Mouse (Mus musculus) brain, adult 2 months (tissue): ENCODE results near the gene Ncoa5.

Source experiments
- DNase-seq: peaks from one replicate; pipeline ENCODE4 v3.0.0; 2011; ENCODE audit warnings: low read depth, low spot score

Gene Ncoa5

DNA sequence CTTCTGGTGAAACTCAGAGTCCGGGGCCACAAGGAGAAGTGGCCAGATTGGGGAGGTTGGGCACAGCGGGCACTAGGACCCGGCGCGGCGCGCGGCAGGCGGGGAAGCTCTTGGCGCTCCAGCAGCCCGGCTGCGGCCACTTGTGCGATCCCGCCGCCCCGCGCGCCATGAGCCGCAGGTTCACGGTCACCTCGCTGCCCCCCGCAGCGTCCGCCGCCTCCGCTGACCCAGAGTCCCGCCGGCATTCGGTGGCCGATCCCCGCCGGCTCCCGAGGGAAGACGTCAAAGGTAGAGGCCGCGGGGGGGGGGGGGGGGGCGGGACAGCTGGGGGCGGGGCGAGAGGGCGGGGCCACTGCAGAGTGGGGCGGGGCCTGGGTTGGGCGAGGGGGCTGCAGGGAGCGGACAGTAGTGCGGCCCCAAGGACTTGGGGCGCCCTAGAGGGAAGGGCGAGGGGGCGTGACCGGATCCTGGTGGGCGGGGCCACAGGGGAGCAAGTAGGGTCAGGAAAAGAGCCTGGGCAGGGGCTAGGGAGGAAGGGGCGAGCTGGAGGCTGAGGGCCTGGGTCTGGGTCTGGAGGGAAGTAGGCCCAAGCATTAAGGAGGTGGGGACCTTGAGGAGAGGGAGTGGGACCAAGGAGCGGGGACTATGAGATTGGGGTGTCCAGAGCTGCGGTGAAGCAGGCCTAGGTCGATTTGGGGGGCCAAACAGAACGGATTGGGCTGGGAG lies 73.8 kb downstream of the Ncoa5 start, which contains the start of gene Slc12a5:
Gene Slc12a5 (plus strand): TSS at position 87 of the 726 bp plus-strand sequence.
- DNase-seq, result peak; percentile 86

DNA sequence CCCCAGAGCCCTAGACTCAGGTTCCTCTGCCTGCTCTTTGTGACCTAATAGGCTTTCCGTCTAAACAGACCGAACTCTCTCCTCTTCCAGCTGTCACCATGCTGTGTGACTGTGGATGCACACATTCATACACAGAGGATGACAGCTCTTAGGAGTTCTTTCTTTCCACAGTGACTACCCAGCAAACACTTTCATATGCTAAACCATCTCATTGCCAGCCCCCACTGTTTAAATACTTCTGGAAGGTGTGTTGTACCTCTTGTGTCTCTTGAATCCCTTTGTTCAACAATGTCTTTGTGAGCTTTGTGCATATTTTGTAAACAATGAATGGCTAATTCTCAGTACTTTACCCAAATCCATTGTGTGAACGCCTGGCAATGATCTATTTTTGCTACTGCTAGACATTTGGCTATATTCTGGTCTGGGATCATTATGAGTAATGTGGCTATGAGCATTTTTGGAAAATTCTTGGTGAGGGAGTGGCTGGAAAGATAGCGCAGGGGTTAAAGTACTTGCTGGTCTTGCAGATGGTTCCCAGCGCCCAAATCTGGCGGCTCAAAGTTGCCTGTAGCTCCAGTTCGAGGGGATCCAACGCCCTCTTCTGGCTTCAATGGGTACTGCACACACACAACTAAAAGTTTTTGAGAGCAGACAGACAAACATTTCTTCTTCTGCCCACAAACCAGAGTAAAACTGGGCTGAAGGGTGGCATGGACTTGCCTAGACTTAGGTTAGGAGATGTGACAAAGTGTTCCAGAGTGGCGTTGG lies 76.9 kb downstream of the Ncoa5 start:
- DNase-seq, result no peak

- peak; percentile 39 for DNase-seq
These were observed 78.5 kb downstream of the Ncoa5 start for GRCm38 (mm10) chr2:164956195-164956594.

GRCm38 (mm10) chr2:164955725-164956124 lies 78.9 kb downstream of the Ncoa5 start:
- no peak for DNase-seq

DNA sequence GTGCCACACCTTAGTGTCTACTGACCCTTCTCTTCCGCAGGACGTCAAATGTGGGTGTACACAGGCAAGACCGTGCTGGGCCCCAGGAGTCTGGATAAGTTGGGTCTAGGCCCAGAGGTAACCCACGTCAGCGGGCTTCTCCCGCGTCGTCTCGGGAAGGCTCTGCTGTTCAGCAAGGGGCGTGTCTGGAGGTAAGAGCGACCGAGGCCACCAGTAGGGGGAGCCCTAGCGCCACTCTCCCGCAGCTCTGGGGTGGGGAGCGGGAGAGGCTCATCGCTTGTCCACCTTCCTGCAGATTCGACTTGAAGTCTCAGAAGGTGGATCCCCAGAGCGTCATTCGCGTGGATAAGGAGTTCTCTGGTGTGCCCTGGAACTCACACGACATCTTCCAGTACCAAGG lies 81.4 kb downstream of the Ncoa5 start:
- DNase-seq, result peak; percentile 94

GRCm38 (mm10) chr2:164952448-164952847 lies 82.2 kb downstream of the Ncoa5 start:
- no peak for DNase-seq

DNA sequence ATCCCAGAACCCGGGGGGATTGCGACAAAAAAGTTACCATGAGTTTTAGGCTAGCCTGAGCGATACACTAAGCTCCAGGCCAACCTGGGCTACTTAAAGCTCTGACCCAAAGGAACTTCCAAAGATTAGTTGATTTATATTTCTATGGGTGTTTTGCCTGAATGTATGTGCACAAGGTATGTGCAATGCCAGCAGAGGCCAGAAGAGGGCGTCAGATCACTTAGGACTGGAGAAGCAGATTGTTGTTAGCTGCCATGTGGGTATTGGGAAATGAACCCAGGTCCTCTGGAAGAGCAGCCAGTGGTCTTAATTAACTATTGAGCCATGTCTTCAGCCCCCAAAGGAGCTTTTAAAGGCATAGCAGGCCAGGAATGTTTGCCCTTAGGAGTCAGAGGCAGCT lies 82.9 kb downstream of the Ncoa5 start:
- no peak for DNase-seq

DNA sequence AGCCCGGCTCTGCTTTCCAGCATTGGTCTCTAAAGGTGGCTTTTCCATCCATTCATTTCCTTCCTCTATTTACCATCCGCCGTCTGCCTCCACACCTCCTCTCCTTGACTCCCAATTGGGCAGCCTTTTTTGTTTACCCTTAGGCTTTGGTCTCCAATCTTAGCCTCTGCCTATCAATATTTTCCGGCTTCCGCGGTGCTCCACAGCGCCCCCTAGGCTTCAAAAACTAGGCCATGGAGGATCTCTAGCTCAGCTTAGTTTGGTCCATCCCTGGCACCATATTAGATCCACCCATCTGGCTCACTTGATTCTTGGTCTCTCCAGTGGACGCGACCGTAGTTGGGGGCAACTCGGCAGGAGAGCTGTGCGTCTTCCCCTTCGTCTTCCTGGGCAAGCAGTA lies 84.2 kb downstream of the Ncoa5 start:
- DNase-seq, result peak; percentile 18
